Mouse (Mus musculus) thymus, adult 2 months (tissue): Measurements from ENCODE around the gene Fasl. TPM values are rescaled to one million over a fixed set of nuclear protein-coding genes. Genes with fewer than 3 reads are reported as not detected.
A peak's percentile ranks its signal among the peaks of the same experiment; 100 is the strongest.

Experiments
- DNase-seq: peaks from one replicate; pipeline ENCODE4 v3.0.0; 2021
- H3K27ac ChIP-seq: fragments of 200-500 bp; 2 replicates; pipeline ENCODE4 v1.5.1; 2012; ENCODE audit warnings: low read length, control low read depth; ENCODE audit not compliant: control insufficient read depth, insufficient read depth
- H3K27me3 ChIP-seq: fragments of 200-500 bp; 2 replicates; pipeline ENCODE4 v1.6.1; 2012; ENCODE audit warnings: mild to moderate bottlenecking, low read length, moderate library complexity, mixed read lengths; ENCODE audit not compliant: control insufficient read depth, insufficient read depth
- H3K36me3 ChIP-seq: fragments of 200-500 bp; 2 replicates; pipeline ENCODE4 v1.6.1; 2012; ENCODE audit warnings: mild to moderate bottlenecking, low read length, moderate library complexity; ENCODE audit not compliant: control insufficient read depth, insufficient read depth
- H3K4me1 ChIP-seq: fragments of 200-500 bp; replicated peaks from 2 replicates; pipeline ENCODE4 v1.6.1; 2012; ENCODE audit warnings: low read length; ENCODE audit not compliant: control insufficient read depth, insufficient read depth
- H3K4me3 ChIP-seq: fragments of 200-500 bp; 2 replicates; pipeline ENCODE4 v1.5.1; 2012; ENCODE audit warnings: mild to moderate bottlenecking, low read length, control low read depth, moderate library complexity; ENCODE audit not compliant: control insufficient read depth, insufficient read depth
- CTCF ChIP-seq: fragments of 200-500 bp; IDR thresholded peaks from 2 replicates; pipeline ENCODE4 v1.5.1; 2012; ENCODE audit warnings: mild to moderate bottlenecking, control low read depth, low read length, moderate library complexity, borderline replicate concordance; ENCODE audit not compliant: control insufficient read depth, poor library complexity, insufficient read depth; ENCODE audit errors: extremely low read depth
- POLR2A ChIP-seq: fragments of 200-500 bp; IDR thresholded peaks from 2 replicates; pipeline ENCODE4 v1.6.1; 2012; ENCODE audit warnings: mild to moderate bottlenecking, low read length, control low read depth, moderate library complexity; ENCODE audit not compliant: control insufficient read depth, poor library complexity, insufficient read depth; ENCODE audit errors: extremely low read depth
- WGBS: fragments of 180-500 bp; shearing (Covaris S2); methylation state at CpG from one replicate; pipeline ENCODE4 v1.1.7; 2018; 5-methylcytosine and 5-hydroxymethylcytosine counted together
- polyA plus RNA-seq: library from polyadenylated mRNA; depleted of rRNA; stranded (reverse); fragments of >200 nt; gene quantifications from 2 replicates; pipeline ENCODE4 v1.2.3, GENCODE M21; 2012; rRNA removed

Gene Fasl
- polyA plus RNA-seq, 1 experiment: 0.78 TPM

- no peak overlapping the region for H3K27ac ChIP-seq
- H3K36me3 ChIP-seq: no peaks in the 10 kb centered on the region
- 89% methylated on average over 16 of the region's 16 CpGs for WGBS
- H3K4me1 ChIP-seq: no peaks in the 10 kb centered on the region
- H3K4me3 ChIP-seq: no peak overlapping the region
- no peak for DNase-seq
- TF ChIP-seq CTCF (no peak), POLR2A (no peak)
- H3K27me3 ChIP-seq: no peaks in the 10 kb centered on the region
Observed at GRCm38 (mm10) chr1:161742481-161743267, 45.6 kb downstream of the Fasl start.

- 3% methylated on average over 3 of the region's 3 CpGs for WGBS
- no peak for TF ChIP-seq POLR2A
- TF ChIP-seq CTCF: no peak
- Histone ChIP-seq H3K27me3 (no peaks in the 10 kb centered on the region), H3K27ac (no peak overlapping the region), H3K4me3 (no peak overlapping the region), H3K4me1 (no peaks in the 10 kb centered on the region), H3K36me3 (no peaks in the 10 kb centered on the region)
- DNase-seq: no peak
Observed at GRCm38 (mm10) chr1:161736848-161737247, 51.4 kb downstream of the Fasl start.

GRCm38 (mm10) chr1:161736255-161736654 lies 52.0 kb downstream of the Fasl start:
- no peak overlapping the region for H3K27ac ChIP-seq
- no peak for TF ChIP-seq CTCF
- TF ChIP-seq POLR2A: no peak
- no peaks in the 10 kb centered on the region for H3K27me3 ChIP-seq
- H3K4me1 ChIP-seq: no peaks in the 10 kb centered on the region
- no peak for DNase-seq
- no peak overlapping the region for H3K4me3 ChIP-seq
- 80% methylated on average over 3 of the region's 3 CpGs for WGBS
- H3K36me3 ChIP-seq: no peaks in the 10 kb centered on the region

GRCm38 (mm10) chr1:161735465-161736046 lies 52.7 kb downstream of the Fasl start:
- no peak overlapping the region for H3K27ac ChIP-seq

GRCm38 (mm10) chr1:161734741-161735211 lies 53.5 kb downstream of the Fasl start:
- TF ChIP-seq POLR2A: no peak
- no peak for TF ChIP-seq CTCF
- peak overlapping the region; percentile 5; the same call in 1 of the 2 replicates for H3K27ac ChIP-seq
- 3% methylated on average over 14 of the region's 14 CpGs for WGBS
- peak overlapping the region; percentile 30 for H3K4me3 ChIP-seq
- DNase-seq: peak; percentile 22
- H3K4me1 ChIP-seq: no peaks in the 10 kb centered on the region
- H3K36me3 ChIP-seq: no peaks in the 10 kb centered on the region
- H3K27me3 ChIP-seq: no peaks in the 10 kb centered on the region

More at GRCm38 (mm10) chr1:161735465-161736046, 52.7 kb downstream of the Fasl start:
- DNase-seq: peak; percentile 70
- H3K27me3 ChIP-seq: no peaks in the 10 kb centered on the region
- WGBS: 33% methylated on average over 11 of the region's 11 CpGs
- no peaks in the 10 kb centered on the region for H3K36me3 ChIP-seq
- TF ChIP-seq POLR2A: no peak
- TF ChIP-seq CTCF: no peak
- no peak overlapping the region for H3K4me3 ChIP-seq
- H3K4me1 ChIP-seq: no peaks in the 10 kb centered on the region

GRCm38 (mm10) chr1:161734314-161734713 lies 54.0 kb downstream of the Fasl start:
- Histone ChIP-seq H3K27ac (no peak overlapping the region), H3K4me1 (no peaks in the 10 kb centered on the region), H3K4me3 (no peak overlapping the region), H3K27me3 (no peaks in the 10 kb centered on the region), H3K36me3 (no peaks in the 10 kb centered on the region)
- no peak for DNase-seq
- 58% methylated on average over 11 of the region's 11 CpGs for whole genome bisulfite sequencing
- TF ChIP-seq POLR2A: no peak

Other genes starting within 250 kb of the Fasl start
- 5.2 and 6.0 TPM in 2 replicates for gene Suco, start 88.2 kb upstream of the Fasl start, polyA plus RNA-seq
- gene Pigc, start 180.7 kb upstream of the Fasl start, polyA plus RNA-seq: 17.5 and 25.0 TPM in 2 replicates
- not detected in 2 replicates for gene 4930558K02Rik, start 191.1 kb upstream of the Fasl start, polyA plus RNA-seq